Mouse (Mus musculus) kidney, embryonic 14.5 days (tissue): ENCODE data around the gene Gjb5. TPM values are rescaled to one million over a fixed set of nuclear protein-coding genes. Genes with fewer than 3 reads are reported as not detected.
A peak's percentile ranks its signal among the peaks of the same experiment; 100 is the strongest.

Source experiments
- ATAC-seq: fragments of 200-750 bp; cut with Nextera tagmentation; 2 replicates; pipeline ENCODE4 v1.8.0; 2017; ENCODE audit warnings: moderate number of reproducible peaks, mild to moderate bottlenecking, moderate TSS enrichment, moderate library complexity; ENCODE audit not compliant: low FRiP score, low TSS enrichment
- H3K27ac ChIP-seq: fragments of 300-500 bp; sonication (generic); 2 replicates; pipeline ENCODE4 v1.5.1; 2014; ENCODE audit warnings: low read depth, mild to moderate bottlenecking, low read length, moderate library complexity, mixed read lengths
- H3K27me3 ChIP-seq: fragments of 300-500 bp; sonication (generic); 2 replicates; pipeline ENCODE4 v1.6.1; 2014; ENCODE audit warnings: mild to moderate bottlenecking, low read length; ENCODE audit not compliant: control insufficient read depth, insufficient read depth
- H3K36me3 ChIP-seq: fragments of 300-500 bp; sonication (generic); 2 replicates; pipeline ENCODE4 v1.6.1; 2014; ENCODE audit warnings: low read length, mixed read lengths; ENCODE audit not compliant: control insufficient read depth, insufficient read depth
- H3K4me1 ChIP-seq: fragments of 300-500 bp; sonication (generic); 2 replicates; pipeline ENCODE4 v1.6.1; 2014; ENCODE audit warnings: low read length, mixed read lengths; ENCODE audit not compliant: control insufficient read depth, insufficient read depth
- H3K4me2 ChIP-seq: fragments of 300-500 bp; sonication (generic); replicated peaks from 2 replicates; pipeline ENCODE4 v1.6.1; 2014; ENCODE audit warnings: low read depth, mild to moderate bottlenecking, low read length
- H3K4me3 ChIP-seq: fragments of 300-500 bp; sonication (generic); 2 replicates; pipeline ENCODE4 v1.5.1; 2014; ENCODE audit warnings: mild to moderate bottlenecking, low read length
- H3K9ac ChIP-seq: fragments of 300-500 bp; sonication (generic); 2 replicates; pipeline ENCODE4 v1.6.1; 2014; ENCODE audit warnings: low read depth, mild to moderate bottlenecking, low read length, moderate library complexity
- H3K9me3 ChIP-seq: fragments of 300-500 bp; sonication (generic); 2 replicates; pipeline ENCODE4 v1.6.1; 2016; ENCODE audit warnings: low read length; ENCODE audit not compliant: control insufficient read depth
- WGBS: fragments of 180-500 bp; shearing (Covaris S2); extraction: QIAGEN DNeasy Blood & Tissue Kit; methylation state at CpG from one replicate; pipeline ENCODE4 v1.1.7; 2014; 5-methylcytosine and 5-hydroxymethylcytosine counted together
- polyA plus RNA-seq: library from polyadenylated mRNA; unstranded; fragments of >200 nt; fragmentation: Nextera tagmentation; extraction: Ambion mirVana; gene quantifications from 2 replicates; pipeline ENCODE4 v1.2.1, GENCODE M21; 2014

The Gjb5 gene
- polyA plus RNA-seq, 1 experiment from 2014 or later: 2.7 TPM

GRCm38 (mm10) chr4:127354506-127355485, 3.2 kb downstream of the Gjb5 start:
- no peak overlapping the region for H3K4me2 ChIP-seq
- no peak for ATAC-seq

DNA sequence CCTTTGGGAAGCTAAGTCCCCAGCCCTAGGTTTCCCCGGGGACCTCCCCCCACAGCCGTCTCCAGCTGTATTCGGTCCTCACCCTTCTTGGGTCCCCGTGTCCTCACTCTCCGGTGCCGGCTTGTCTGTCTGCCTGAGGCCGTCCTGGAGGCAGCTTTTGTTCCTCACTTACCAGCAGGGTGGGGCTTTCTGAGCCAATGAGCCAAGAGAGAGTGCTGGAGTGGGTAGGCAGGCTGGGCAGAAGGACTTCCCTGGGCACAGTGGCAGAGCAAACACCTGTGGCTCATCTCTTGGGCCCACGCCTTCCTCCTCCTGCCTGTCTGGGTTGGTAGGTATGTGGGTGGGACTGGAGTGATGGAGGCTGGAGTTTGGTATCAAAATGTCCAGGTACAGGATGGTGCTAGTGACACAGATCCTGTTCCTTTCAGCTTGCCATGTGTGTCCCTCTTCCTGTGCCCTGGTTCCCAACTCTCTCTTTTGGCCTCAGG, 4.0 kb downstream of the Gjb5 start, which contains the start of gene Gjb4:
Gjb4 (minus strand) TSS at position 131 of the 488 bp plus-strand sequence.
- Histone ChIP-seq H3K9me3 (no peaks in the 10 kb centered on the region), H3K27me3 (no peaks in the 10 kb centered on the region), H3K9ac (no peak within 1 kb of the TSS), H3K27ac (no peak within 1 kb of the TSS), H3K4me1 (peaks cover 15% of the 10 kb centered on the region), H3K4me3 (no peak within 1 kb of the TSS), H3K36me3 (no peaks in the 10 kb centered on the region), H3K4me2 (no peak within 1 kb of the TSS; the same call in 1 of the 2 replicates)
- ATAC-seq: no peak
- WGBS: 53% methylated on average over 8 of the region's 8 CpGs

More at GRCm38 (mm10) chr4:127354506-127355485, 3.2 kb downstream of the Gjb5 start:
- Histone ChIP-seq H3K27me3 (no peaks in the 10 kb centered on the region), H3K27ac (no peak overlapping the region), H3K4me1 (peaks cover 15% of the 10 kb centered on the region), H3K9ac (no peak overlapping the region), H3K4me3 (no peak overlapping the region), H3K9me3 (no peaks in the 10 kb centered on the region), H3K36me3 (no peaks in the 10 kb centered on the region)
- 37% methylated on average over 15 of the region's 15 CpGs for WGBS

GRCm38 (mm10) chr4:127352594-127352993, 5.4 kb downstream of the Gjb5 start:
- Histone ChIP-seq H3K4me1 (peaks cover 5% of the 10 kb centered on the region; the same call in 1 of the 2 replicates), H3K4me3 (no peak overlapping the region), H3K27me3 (no peaks in the 10 kb centered on the region), H3K9ac (no peak overlapping the region), H3K4me2 (no peak overlapping the region), H3K27ac (no peak overlapping the region), H3K36me3 (no peaks in the 10 kb centered on the region), H3K9me3 (no peaks in the 10 kb centered on the region)
- no peak for ATAC-seq
- WGBS: 52% methylated on average over 1 of the region's 1 CpGs

GRCm38 (mm10) chr4:127349560-127350300, 8.3 kb downstream of the Gjb5 start:
- Histone ChIP-seq H3K9me3 (no peaks in the 10 kb centered on the region), H3K27ac (no peak overlapping the region), H3K4me2 (no peak overlapping the region), H3K4me3 (no peak overlapping the region), H3K36me3 (no peaks in the 10 kb centered on the region), H3K4me1 (0 out of 2 replicates have a peak, but pooled peaks cover 3% of the 10 kb centered on the region), H3K9ac (no peak overlapping the region), H3K27me3 (no peaks in the 10 kb centered on the region)
- ATAC-seq: no peak
- 62% methylated on average over 4 of the region's 4 CpGs for WGBS

DNA sequence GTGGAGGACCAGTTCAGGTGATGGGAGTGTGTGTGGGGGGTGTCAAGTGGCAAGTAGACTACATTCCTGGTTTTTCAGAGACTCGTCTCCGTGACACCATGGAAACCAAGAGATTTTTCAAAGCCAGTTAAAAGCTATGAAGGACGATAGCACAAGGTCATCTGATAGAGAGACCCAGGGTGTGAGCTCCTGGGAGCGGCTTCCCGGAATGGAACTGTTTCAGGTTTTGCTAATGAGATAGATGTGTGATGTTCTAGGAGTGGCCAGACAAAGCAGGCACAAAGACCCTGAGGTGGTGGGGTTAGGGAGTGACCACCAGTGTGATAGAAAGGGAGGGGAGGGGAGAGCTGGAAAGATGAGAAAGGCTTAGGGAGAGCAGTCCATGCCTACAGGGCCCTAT, 13.0 kb downstream of the Gjb5 start:
- no peaks in the 10 kb centered on the region for H3K36me3 ChIP-seq
- no peaks in the 10 kb centered on the region for H3K27me3 ChIP-seq
- WGBS: 75% methylated on average over 5 of the region's 5 CpGs
- no peak overlapping the region for H3K9ac ChIP-seq
- H3K4me2 ChIP-seq: no peak overlapping the region
- H3K9me3 ChIP-seq: no peaks in the 10 kb centered on the region
- no peak for ATAC-seq
- no peak overlapping the region for H3K4me3 ChIP-seq
- H3K4me1 ChIP-seq: no peaks in the 10 kb centered on the region
- H3K27ac ChIP-seq: no peak overlapping the region

DNA sequence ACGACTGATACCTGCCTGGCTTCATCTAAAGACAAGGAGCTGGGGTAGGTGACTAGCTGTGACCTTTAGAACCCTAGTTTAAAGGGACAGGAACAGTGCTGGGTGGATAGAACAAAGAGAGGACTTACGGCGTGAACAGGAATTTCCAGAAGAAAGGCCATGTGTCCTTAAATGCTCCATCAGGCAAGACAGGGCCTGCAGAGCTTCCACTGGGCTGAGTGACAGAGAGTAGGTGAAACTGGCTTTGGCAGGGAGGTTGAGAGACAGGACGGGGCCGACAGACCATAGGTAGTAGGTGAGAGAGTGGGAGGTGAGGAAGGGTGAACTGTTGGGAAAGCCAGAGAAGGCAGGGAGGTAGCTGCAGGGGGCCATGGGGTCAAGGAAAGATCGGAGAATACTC, 16.6 kb downstream of the Gjb5 start:
- Histone ChIP-seq H3K9me3 (no peaks in the 10 kb centered on the region), H3K4me2 (no peak overlapping the region), H3K9ac (no peak overlapping the region), H3K4me1 (no peaks in the 10 kb centered on the region), H3K27me3 (no peaks in the 10 kb centered on the region), H3K27ac (no peak overlapping the region), H3K4me3 (no peak overlapping the region), H3K36me3 (no peaks in the 10 kb centered on the region)
- 55% methylated on average over 6 of the region's 6 CpGs for WGBS
- ATAC-seq: no peak

GRCm38 (mm10) chr4:127337668-127338067, 20.3 kb downstream of the Gjb5 start:
- H3K9me3 ChIP-seq: no peaks in the 10 kb centered on the region
- H3K36me3 ChIP-seq: no peaks in the 10 kb centered on the region
- ATAC-seq: no peak
- H3K27me3 ChIP-seq: peaks cover 2% of the 10 kb centered on the region; the same call in 1 of the 2 replicates
- WGBS: 80% methylated on average over 5 of the region's 5 CpGs
- no peak overlapping the region for H3K9ac ChIP-seq
- no peak overlapping the region for H3K4me2 ChIP-seq
- no peaks in the 10 kb centered on the region for H3K4me1 ChIP-seq
- no peak overlapping the region for H3K4me3 ChIP-seq
- H3K27ac ChIP-seq: no peak overlapping the region

DNA sequence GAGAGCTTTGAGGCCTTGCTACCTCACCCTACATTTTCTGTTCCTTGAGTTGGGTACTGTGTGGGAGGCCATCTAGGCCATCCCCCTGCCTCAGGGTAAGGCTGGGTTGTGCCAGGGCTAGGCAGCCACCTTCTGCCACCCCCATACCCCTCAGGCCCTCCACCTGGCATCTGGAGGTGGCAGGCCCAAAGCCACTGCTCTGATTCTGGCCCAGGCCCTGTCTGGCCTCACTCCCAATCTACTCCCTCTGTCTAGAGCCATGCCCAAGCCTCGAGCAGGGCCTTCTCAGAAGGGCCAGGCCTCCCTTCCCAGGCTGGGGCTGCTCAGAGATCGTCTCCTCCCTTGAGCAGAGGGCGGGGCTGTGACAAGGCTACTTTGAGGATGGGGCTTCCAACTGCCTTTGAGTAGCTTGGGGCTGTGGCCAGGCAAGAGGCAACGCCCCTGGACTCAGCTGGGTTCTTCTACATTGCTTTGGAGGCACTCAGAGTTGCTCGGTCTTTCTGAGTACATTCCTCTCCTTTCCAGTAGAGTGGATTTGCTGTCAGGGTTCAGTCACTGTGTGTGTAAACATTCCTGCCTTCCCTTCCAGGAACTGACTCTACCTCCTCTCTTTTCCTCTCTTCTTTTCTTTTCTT, 23.0 kb downstream of the Gjb5 start:
- no peak overlapping the region for H3K27ac ChIP-seq
- H3K36me3 ChIP-seq: no peaks in the 10 kb centered on the region
- H3K27me3 ChIP-seq: peaks cover 26% of the 10 kb centered on the region
- H3K4me1 ChIP-seq: peaks cover 9% of the 10 kb centered on the region; the same call in 1 of the 2 replicates
- no peak overlapping the region for H3K4me3 ChIP-seq
- no peaks in the 10 kb centered on the region for H3K9me3 ChIP-seq
- 0 out of 2 replicates have a peak, but pooled peaks have one; percentile 32 for ATAC-seq
- H3K4me2 ChIP-seq: no peak overlapping the region
- 25% methylated on average over 5 of the region's 5 CpGs for WGBS
- no peak overlapping the region for H3K9ac ChIP-seq
